In genomic region chr4:63437119-63437815, GRCm38 (mm10) we compare ENCODE assay signal across 11 mouse cellular contexts. TPM values are rescaled to one million over a fixed set of nuclear protein-coding genes. Genes with fewer than 3 reads are reported as not detected.
A peak's percentile ranks its signal among the peaks of the same experiment; 100 is the strongest.
DNase-seq lines count a peak whose midpoint lies in the region; ATAC-seq lines count a peak whose summit lies in the region.
"Had no signal": no experiment of that assay in that cellular context is flagged by ENCODE, and none has a peak within 500 bp of the region (broad histone marks: within the 10 kb centered on the region; RNA-seq: fewer than 3 reads in every experiment).

No protein-coding gene starts in this region.

- no peaks in the 10 kb centered on the region for H3K36me3 ChIP-seq in forebrain, embryonic 14.5 days (ENCODE audit: control insufficient read depth, insufficient read depth, low read length)
- no peaks in the 10 kb centered on the region for H3K36me3 ChIP-seq in forebrain, embryonic 15.5 days
- peaks cover 20% of the 10 kb centered on the region for H3K36me3 ChIP-seq in midbrain, embryonic 12.5 days
- H3K36me3 ChIP-seq in midbrain, embryonic 10.5 days, result peaks cover 66% of the 10 kb centered on the region
- H3K36me3 ChIP-seq in neural tube, embryonic 13.5 days, result no peaks in the 10 kb centered on the region
- H3K36me3 ChIP-seq: stomach, embryonic 15.5 days had no signal

- H3K9me3 ChIP-seq in forebrain, embryonic 14.5 days (replicated peaks; ENCODE audit: control insufficient read depth, low read length), result no peaks in the 10 kb centered on the region
- H3K9me3 ChIP-seq in forebrain, embryonic 15.5 days, result no peaks in the 10 kb centered on the region
- no peaks in the 10 kb centered on the region for H3K9me3 ChIP-seq in midbrain, embryonic 12.5 days
- no peaks in the 10 kb centered on the region for H3K9me3 ChIP-seq in midbrain, embryonic 10.5 days (replicated peaks)
- H3K9me3 ChIP-seq in neural tube, embryonic 13.5 days, result no peaks in the 10 kb centered on the region
- H3K9me3 ChIP-seq: stomach, embryonic 15.5 days had no signal

- no peak overlapping the region for H3K9ac ChIP-seq in forebrain, embryonic 14.5 days (ENCODE audit: low read length)
- H3K9ac ChIP-seq in forebrain, embryonic 15.5 days (replicated peaks), result no peak overlapping the region
- H3K9ac ChIP-seq in midbrain, embryonic 12.5 days (replicated peaks), result no peak overlapping the region
- H3K9ac ChIP-seq in neural tube, embryonic 13.5 days, result no peak overlapping the region
- H3K9ac ChIP-seq: stomach, embryonic 15.5 days had no signal

- 78% methylated on average over 16 of the region's 16 CpGs for WGBS in forebrain, embryonic 14.5 days
- 70% methylated on average over 16 of the region's 16 CpGs for WGBS in forebrain, embryonic 15.5 days
- 81% methylated on average over 16 of the region's 16 CpGs for WGBS in midbrain, embryonic 12.5 days
- 90% methylated on average over 16 of the region's 16 CpGs for WGBS in midbrain, embryonic 10.5 days
- 62% methylated on average over 16 of the region's 16 CpGs for WGBS in neural tube, embryonic 13.5 days

- no peaks in the 10 kb centered on the region for H3K27me3 ChIP-seq in forebrain, embryonic 14.5 days (replicated peaks; ENCODE audit: control insufficient read depth, insufficient read depth, low read length)
- no peaks in the 10 kb centered on the region for H3K27me3 ChIP-seq in forebrain, embryonic 15.5 days
- no peaks in the 10 kb centered on the region for H3K27me3 ChIP-seq in midbrain, embryonic 12.5 days
- no peaks in the 10 kb centered on the region for H3K27me3 ChIP-seq in midbrain, embryonic 10.5 days (ENCODE audit: low read depth, poor library complexity, severe bottlenecking)
- H3K27me3 ChIP-seq in neural tube, embryonic 13.5 days, result no peaks in the 10 kb centered on the region
- H3K27me3 ChIP-seq: stomach, embryonic 15.5 days had no signal

- ATAC-seq in forebrain, embryonic 14.5 days, result peak; percentile 22; the same call in 1 of the 2 replicates
- no peak for ATAC-seq in forebrain, embryonic 15.5 days (replicated peaks)
- no peak; the same call in 1 of the 2 replicates for ATAC-seq in midbrain, embryonic 12.5 days (ENCODE audit: low FRiP score, low read depth)
- peak; percentile 64; the same call in 1 of the 2 replicates for ATAC-seq in neural tube, embryonic 13.5 days (ENCODE audit: low read depth)

- H3K27ac ChIP-seq in forebrain, embryonic 14.5 days (ENCODE audit: low read depth, low read length), result peak overlapping the region; percentile 23; the same call in 1 of the 2 replicates
- no peak overlapping the region for H3K27ac ChIP-seq in forebrain, embryonic 15.5 days (replicated peaks)
- H3K27ac ChIP-seq in midbrain, embryonic 12.5 days (replicated peaks), result 0 out of 2 replicates have a peak overlapping the region, but pooled peaks have one; percentile 5
- H3K27ac ChIP-seq in midbrain, embryonic 10.5 days (replicated peaks), result no peak overlapping the region
- 0 out of 2 replicates have a peak overlapping the region, but pooled peaks have one; percentile 28 for H3K27ac ChIP-seq in neural tube, embryonic 13.5 days (replicated peaks)

- peak; percentile 44 for DNase-seq in forebrain, embryonic 14.5 days (ENCODE audit: low spot score)
- DNase-seq in midbrain, embryonic 10.5 days (ENCODE audit: low spot score), result no peak
- DNase-seq in heart, postnatal 10 days, result peak; percentile 41 to 43
- DNase-seq in left cerebral cortex, postnatal 10 days (ENCODE audit: extremely low spot score in 1 of 2, low spot score in 2 of 2), result no peak
- DNase-seq in cerebellum, adult 18-20 months, result no peak
- DNase-seq: cerebellum, postnatal 25 days; gastrocnemius, postnatal 10 days had no signal

- intact Hi-C loops in heart, postnatal 10 days (cut with DNase I), result no loop called here
- intact Hi-C loops in left cerebral cortex, postnatal 10 days (cut with DNase I), result no loop called here

- no peak overlapping the region for H3K4me2 ChIP-seq in forebrain, embryonic 14.5 days (ENCODE audit: low read length)
- H3K4me2 ChIP-seq in forebrain, embryonic 15.5 days (replicated peaks), result no peak overlapping the region
- no peak overlapping the region for H3K4me2 ChIP-seq in midbrain, embryonic 12.5 days (replicated peaks)
- H3K4me2 ChIP-seq in neural tube, embryonic 13.5 days, result no peak overlapping the region
- H3K4me2 ChIP-seq: stomach, embryonic 15.5 days had no signal

- H3K4me1 ChIP-seq in forebrain, embryonic 14.5 days (ENCODE audit: control insufficient read depth, insufficient read depth, low read length), result 0 out of 2 replicates have a peak, but pooled peaks cover 4% of the 10 kb centered on the region
- no peaks in the 10 kb centered on the region for H3K4me1 ChIP-seq in forebrain, embryonic 15.5 days
- peaks cover 5% of the 10 kb centered on the region; the same call in 1 of the 2 replicates for H3K4me1 ChIP-seq in midbrain, embryonic 12.5 days
- H3K4me1 ChIP-seq in midbrain, embryonic 10.5 days, result peaks cover 5% of the 10 kb centered on the region; the same call in 1 of the 2 replicates
- H3K4me1 ChIP-seq in neural tube, embryonic 13.5 days (replicated peaks), result peaks cover 13% of the 10 kb centered on the region
- H3K4me1 ChIP-seq: stomach, embryonic 15.5 days had no signal

- H3K4me3 ChIP-seq in forebrain, embryonic 14.5 days (ENCODE audit: low read depth, low read length), result no peak overlapping the region
- H3K4me3 ChIP-seq in forebrain, embryonic 15.5 days, result no peak overlapping the region
- H3K4me3 ChIP-seq in midbrain, embryonic 12.5 days, result no peak overlapping the region
- no peak overlapping the region for H3K4me3 ChIP-seq in midbrain, embryonic 10.5 days
- no peak overlapping the region for H3K4me3 ChIP-seq in neural tube, embryonic 13.5 days
- H3K4me3 ChIP-seq: stomach, embryonic 15.5 days had no signal

RNA-seq across cellular contexts. Expression of gene Akna, which starts 34.1 kb away (rescaled TPM):
- polyA plus RNA-seq in forebrain, embryonic 14.5 days (2014; fragmentation: Nextera tagmentation; extraction: Ambion mirVana), result 5.7 and 8.5 TPM in 2 replicates
- 12.4 and 16.0 TPM in 2 replicates for polyA plus RNA-seq in forebrain, embryonic 15.5 days (2015; fragmentation: Nextera tagmentation; extraction: Ambion mirVana)
- 16.3 and 16.8 TPM in 2 replicates for polyA plus RNA-seq in midbrain, embryonic 12.5 days (2016; fragmentation: Nextera tagmentation; extraction: Ambion mirVana)
- 12.8 and 17.3 TPM in 2 replicates for polyA plus RNA-seq in midbrain, embryonic 10.5 days (2016; fragmentation: Nextera tagmentation; extraction: Ambion mirVana)
- total RNA-seq in heart, postnatal 10 days (2021), result 1 to 10 TPM; 5.4 to 6.1 TPM
- 4.4 and 4.8 TPM in 2 replicates for polyA plus RNA-seq in neural tube, embryonic 13.5 days (2015; fragmentation: Nextera tagmentation; extraction: Ambion mirVana)
- total RNA-seq in left cerebral cortex, postnatal 10 days (2021), result 1 to 10 TPM; 3.4 to 4.8 TPM

RNA-seq across cellular contexts. Expression of gene Whrn, which starts 58.5 kb away (rescaled TPM):
- 4.1 and 5.0 TPM in 2 replicates for polyA plus RNA-seq in forebrain, embryonic 14.5 days (2014; fragmentation: Nextera tagmentation; extraction: Ambion mirVana)
- 6.4 and 7.7 TPM in 2 replicates for polyA plus RNA-seq in forebrain, embryonic 15.5 days (2015; fragmentation: Nextera tagmentation; extraction: Ambion mirVana)
- polyA plus RNA-seq in midbrain, embryonic 12.5 days (2016; fragmentation: Nextera tagmentation; extraction: Ambion mirVana), result 15.4 and 16.9 TPM in 2 replicates
- polyA plus RNA-seq in midbrain, embryonic 10.5 days (2016; fragmentation: Nextera tagmentation; extraction: Ambion mirVana), result 8.6 and 8.8 TPM in 2 replicates
- 10 to 100 TPM in 1 of 2 experiments, 1 to 10 TPM in 1; 10.0 to 11.0 TPM for total RNA-seq in heart, postnatal 10 days (2021)
- 4.2 and 5.6 TPM in 2 replicates for polyA plus RNA-seq in neural tube, embryonic 13.5 days (2015; fragmentation: Nextera tagmentation; extraction: Ambion mirVana)
- 10 to 100 TPM; 41.7 to 45.8 TPM for total RNA-seq in left cerebral cortex, postnatal 10 days (2021)

Comparison
In these comparisons a context has a peak if more than half of its experiments do, and no peak if none do; other contexts are left out.
1. ATAC-seq: peak in forebrain, embryonic 14.5 days (single experiment) and neural tube, embryonic 13.5 days (single experiment); none in forebrain, embryonic 15.5 days (single experiment) and midbrain, embryonic 12.5 days (single experiment).
2. H3K27ac ChIP-seq: peak in forebrain, embryonic 14.5 days (single experiment), midbrain, embryonic 12.5 days (single experiment) and neural tube, embryonic 13.5 days (single experiment); none in forebrain, embryonic 15.5 days (single experiment) and midbrain, embryonic 10.5 days (single experiment).
3. DNase-seq: peak in forebrain, embryonic 14.5 days (single experiment) and heart, postnatal 10 days (2 of 2); none in midbrain, embryonic 10.5 days (single experiment), left cerebral cortex, postnatal 10 days (0 of 2) and cerebellum, adult 18-20 months (0 of 2).